Mouse (Mus musculus): ENCODE measurements around the gene Krtap4-1.

Gene Krtap4-1

DNA sequence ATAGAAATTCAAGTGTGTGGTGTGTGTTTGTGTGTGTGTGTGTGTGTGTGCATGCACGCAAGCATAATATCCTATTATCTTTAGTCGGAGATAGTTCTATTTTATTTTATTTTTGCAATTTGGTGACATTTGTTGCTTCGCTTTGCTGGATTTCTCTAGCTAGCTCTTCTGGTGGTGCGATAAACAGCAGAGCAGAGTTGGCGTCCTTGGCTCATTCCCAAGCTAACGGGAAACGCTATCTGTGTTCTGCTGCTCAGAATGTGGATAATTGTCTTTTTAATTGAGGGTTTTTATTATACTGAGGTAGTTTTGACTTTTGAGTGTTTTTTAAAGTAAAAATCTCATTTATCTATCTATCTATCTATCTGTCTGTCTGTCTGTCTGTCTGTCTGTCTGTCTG, 42.9 kb downstream of the Krtap4-1 start:
- in situ Hi-C loops (cut with MboI, MseI) = no loop called here

DNA sequence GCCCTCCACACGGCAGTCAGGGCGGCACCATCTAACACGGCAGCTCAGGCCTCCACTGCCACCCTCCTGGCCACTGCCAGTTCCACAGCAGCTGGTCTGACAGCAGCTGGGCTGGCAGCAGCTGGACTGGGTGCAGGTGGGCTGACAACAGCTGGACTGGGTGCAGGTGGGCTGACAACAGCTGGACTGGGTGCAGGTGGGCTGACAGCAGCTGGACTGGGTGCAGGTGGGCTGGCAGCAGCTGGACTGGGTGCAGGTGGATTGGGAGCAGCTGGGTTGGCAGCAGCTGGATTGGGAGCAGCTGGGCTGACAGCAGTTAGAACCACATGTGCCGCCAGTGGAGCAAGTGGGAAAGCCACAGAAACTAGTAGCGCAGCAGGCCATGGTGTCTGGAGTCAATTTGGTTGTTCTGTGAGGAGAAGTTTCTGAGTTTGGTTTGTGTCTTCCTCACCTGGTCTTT, 44.8 kb downstream of the Krtap4-1 start, which contains the start of gene Krtap1-4:
TSS of gene Krtap1-4 (minus strand) at position 410 of the 460 bp plus-strand sequence.
- in situ Hi-C loops (cut with MboI, MseI) = no loop called here

DNA sequence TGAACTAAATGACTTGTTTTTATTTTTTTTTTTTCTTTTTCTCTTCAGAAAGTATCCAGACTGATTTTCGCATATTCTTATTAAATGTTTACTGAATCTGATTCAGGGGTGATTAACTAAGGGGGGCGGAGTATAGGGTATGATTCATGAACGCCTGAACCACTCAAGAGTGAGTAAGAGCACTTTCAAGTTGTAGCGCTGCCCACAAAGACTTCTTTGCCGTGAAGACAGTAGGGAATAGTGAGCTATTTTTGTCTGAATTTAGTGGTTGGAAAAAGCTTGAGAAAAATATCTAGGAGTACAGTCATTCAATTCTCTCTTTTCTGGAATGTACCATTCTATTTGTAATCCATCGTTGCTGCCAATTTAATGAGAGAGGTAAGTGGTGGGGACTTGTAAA, 46.5 kb downstream of the Krtap4-1 start:
- in situ Hi-C loops (cut with MboI, MseI) = no loop called here

DNA sequence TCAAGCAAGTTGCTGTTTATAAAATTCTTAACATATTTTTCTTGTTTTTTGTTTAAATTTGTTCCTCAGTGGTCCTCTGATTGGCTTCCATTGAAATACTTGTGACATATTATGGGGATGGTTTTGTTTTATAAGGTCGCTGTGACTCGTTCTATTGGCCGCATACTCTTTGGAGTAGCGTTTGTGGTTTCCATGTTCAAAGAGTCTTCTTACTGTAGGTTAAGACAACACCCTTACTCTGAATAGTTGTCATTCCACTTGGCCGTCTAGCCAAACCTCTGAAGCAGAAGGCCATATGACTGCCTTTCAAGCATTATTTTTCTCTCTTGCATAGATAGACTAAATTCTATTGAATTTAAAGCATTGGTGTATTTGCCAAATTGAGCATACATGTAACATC, 47.0 kb downstream of the Krtap4-1 start:
- in situ Hi-C loops (cut with MboI, MseI) = no loop called here

DNA sequence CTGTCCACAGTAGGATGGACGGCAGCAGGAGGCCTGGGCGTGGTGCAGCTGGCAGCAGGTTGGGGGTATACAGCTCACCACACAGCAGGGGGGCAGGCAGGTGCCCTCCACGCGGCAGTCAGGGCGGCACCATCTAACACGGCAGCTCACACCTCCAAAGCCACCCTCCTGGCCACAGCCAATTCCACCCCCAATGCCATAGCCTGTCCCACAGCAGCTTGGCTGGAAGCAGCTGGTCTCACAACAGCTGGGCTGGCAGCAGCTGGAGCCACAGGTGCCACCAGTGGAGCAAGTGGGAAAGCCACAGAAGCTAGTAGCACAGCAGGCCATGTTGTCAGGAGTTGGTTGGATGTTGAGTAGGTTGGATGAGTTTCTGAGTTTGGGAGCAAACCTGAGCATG, 47.4 kb downstream of the Krtap4-1 start, which contains the start of gene Krtap1-5:
TSS of gene Krtap1-5 (minus strand) at position 381 of the 400 bp plus-strand sequence.
- in situ Hi-C loops (cut with MboI, MseI) = no loop called here

Measured in T-helper 1 cell (primary cell).